Mouse (Mus musculus) limb, embryonic 11.5 days (tissue): ENCODE measurements at regions not wholly inside any gene's neighbourhood (a gene's known extent, or its start where the extent isn't known, plus 50 kb on each side); places are given as distances from the start of the nearest gene placed in this dataset.

Experiments
- ATAC-seq: fragments of 200-750 bp; cut with Nextera tagmentation; 2 replicates; pipeline ENCODE4 v1.8.0; 2017; ENCODE audit warnings: low read depth; ENCODE audit not compliant: insufficient number of reproducible peaks, low FRiP score, low TSS enrichment
- DNase-seq: peaks from one replicate; pipeline ENCODE4 v3.0.0-alpha.2; 2015; ENCODE audit warnings: low spot score
- H3K27ac ChIP-seq: fragments of 300-500 bp; sonication (generic); replicated peaks from 2 replicates; pipeline ENCODE4 v1.5.1; 2014; ENCODE audit warnings: low read depth, mild to moderate bottlenecking, low read length
- H3K27me3 ChIP-seq: fragments of 300-500 bp; sonication (generic); 2 replicates; pipeline ENCODE4 v1.6.1; 2014; ENCODE audit warnings: mild to moderate bottlenecking, low read length, mixed read lengths; ENCODE audit not compliant: control insufficient read depth, insufficient read depth
- H3K36me3 ChIP-seq: fragments of 300-500 bp; sonication (generic); 2 replicates; pipeline ENCODE4 v1.6.1; 2014; ENCODE audit warnings: mild to moderate bottlenecking, low read length, moderate library complexity, mixed read lengths; ENCODE audit not compliant: control insufficient read depth, insufficient read depth
- H3K4me1 ChIP-seq: fragments of 300-500 bp; sonication (generic); 2 replicates; pipeline ENCODE4 v1.6.1; 2014; ENCODE audit warnings: low read length, mixed read lengths; ENCODE audit not compliant: control insufficient read depth, insufficient read depth
- H3K4me2 ChIP-seq: fragments of 300-500 bp; sonication (generic); 2 replicates; pipeline ENCODE4 v1.6.1; 2014; ENCODE audit warnings: low read depth, mild to moderate bottlenecking, moderate library complexity; ENCODE audit not compliant: severe bottlenecking
- H3K4me3 ChIP-seq: fragments of 300-500 bp; sonication (generic); 2 replicates; pipeline ENCODE4 v1.5.1; 2014; ENCODE audit warnings: low read depth, low read length
- H3K9ac ChIP-seq: fragments of 300-500 bp; sonication (generic); 2 replicates; pipeline ENCODE4 v1.6.1; 2014; ENCODE audit warnings: mild to moderate bottlenecking, low read length
- H3K9me3 ChIP-seq: fragments of 300-500 bp; sonication (generic); 2 replicates; pipeline ENCODE4 v1.6.1; 2016; ENCODE audit warnings: low read length; ENCODE audit not compliant: control insufficient read depth
- WGBS: fragments of 180-500 bp; shearing (Covaris S2); extraction: QIAGEN DNeasy Blood & Tissue Kit; methylation state at CpG from one replicate; pipeline ENCODE4 v1.1.7; 2014; 5-methylcytosine and 5-hydroxymethylcytosine counted together

GRCm38 (mm10) chr3:126491251-126491913 lies 104.7 kb upstream of the Camk2d start:
- no peak for ATAC-seq

GRCm38 (mm10) chr3:126491914-126492265 lies 104.2 kb upstream of the Camk2d start:
- H3K9me3 ChIP-seq: no peaks in the 10 kb centered on the region
- ATAC-seq: peak; percentile 51; the same call in 1 of the 2 replicates
- no peak overlapping the region for H3K27ac ChIP-seq
- H3K4me1 ChIP-seq: no peaks in the 10 kb centered on the region
- no peak overlapping the region for H3K4me3 ChIP-seq
- WGBS: 87% methylated on average over 3 of the region's 3 CpGs
- no peaks in the 10 kb centered on the region for H3K36me3 ChIP-seq
- H3K27me3 ChIP-seq: no peaks in the 10 kb centered on the region
- no peak overlapping the region for H3K9ac ChIP-seq
- no peak overlapping the region for H3K4me2 ChIP-seq
- DNase-seq: no peak

More at GRCm38 (mm10) chr3:126491251-126491913, 104.7 kb upstream of the Camk2d start:
- Histone ChIP-seq H3K36me3 (no peaks in the 10 kb centered on the region), H3K4me2 (no peak overlapping the region), H3K9ac (no peak overlapping the region), H3K9me3 (no peaks in the 10 kb centered on the region), H3K27me3 (no peaks in the 10 kb centered on the region), H3K4me1 (no peaks in the 10 kb centered on the region), H3K4me3 (no peak overlapping the region), H3K27ac (no peak overlapping the region)
- WGBS: 68% methylated on average over 2 of the region's 2 CpGs
- no peak for DNase-seq

- Histone ChIP-seq H3K9me3 (no peaks in the 10 kb centered on the region), H3K27me3 (no peaks in the 10 kb centered on the region), H3K27ac (no peak overlapping the region), H3K4me2 (no peak overlapping the region), H3K9ac (no peak overlapping the region), H3K4me1 (no peaks in the 10 kb centered on the region), H3K4me3 (no peak overlapping the region), H3K36me3 (no peaks in the 10 kb centered on the region)
- no peak for ATAC-seq
- WGBS: 62% methylated on average over 2 of the region's 2 CpGs
- DNase-seq: no peak
These were observed 97.3 kb upstream of the Camk2d start for GRCm38 (mm10) chr3:126498823-126499222.

GRCm38 (mm10) chr3:126500247-126500646 lies 95.9 kb upstream of the Camk2d start:
- Histone ChIP-seq H3K4me2 (no peak overlapping the region), H3K4me1 (0 out of 2 replicates have a peak, but pooled peaks cover under 1% of the 10 kb centered on the region), H3K27ac (no peak overlapping the region), H3K36me3 (no peaks in the 10 kb centered on the region), H3K9ac (no peak overlapping the region), H3K9me3 (no peaks in the 10 kb centered on the region), H3K4me3 (no peak overlapping the region), H3K27me3 (no peaks in the 10 kb centered on the region)
- DNase-seq (no peak), ATAC-seq (0 out of 2 replicates have a peak, but pooled peaks have one; percentile 60)
- 80% methylated on average over 2 of the region's 2 CpGs for WGBS

- Histone ChIP-seq H3K27me3 (no peaks in the 10 kb centered on the region), H3K4me1 (0 out of 2 replicates have a peak, but pooled peaks cover 2% of the 10 kb centered on the region), H3K9me3 (no peaks in the 10 kb centered on the region), H3K36me3 (no peaks in the 10 kb centered on the region), H3K9ac (no peak overlapping the region), H3K4me3 (no peak overlapping the region), H3K27ac (no peak overlapping the region), H3K4me2 (no peak overlapping the region)
- DNase-seq (no peak), ATAC-seq (no peak)
- 90% methylated on average over 2 of the region's 2 CpGs for WGBS
These were observed 94.3 kb upstream of the Camk2d start for GRCm38 (mm10) chr3:126501826-126502225.

- no peak overlapping the region for H3K4me2 ChIP-seq
- no peak overlapping the region for H3K4me3 ChIP-seq
- H3K27ac ChIP-seq: no peak overlapping the region
- H3K4me1 ChIP-seq: 0 out of 2 replicates have a peak, but pooled peaks cover 2% of the 10 kb centered on the region
- no peaks in the 10 kb centered on the region for H3K27me3 ChIP-seq
- H3K9me3 ChIP-seq: peaks cover 3% of the 10 kb centered on the region; the same call in 1 of the 2 replicates
- peak; percentile 93 for ATAC-seq
- peak; percentile 72 for DNase-seq
- H3K9ac ChIP-seq: no peak overlapping the region
- no peaks in the 10 kb centered on the region for H3K36me3 ChIP-seq
- WGBS: 14% methylated on average over 1 of the region's 1 CpGs
These were observed 90.4 kb upstream of the Camk2d start for GRCm38 (mm10) chr3:126505685-126506084.

GRCm38 (mm10) chr3:126514842-126515241 lies 81.3 kb upstream of the Camk2d start:
- DNase-seq: no peak
- no peak overlapping the region for H3K4me3 ChIP-seq
- no peak overlapping the region for H3K4me2 ChIP-seq
- no peaks in the 10 kb centered on the region; the same call in 1 of the 2 replicates for H3K9me3 ChIP-seq
- 10% methylated on average over 2 of the region's 2 CpGs for WGBS
- peak; percentile 66; the same call in 1 of the 2 replicates for ATAC-seq
- peaks cover 7% of the 10 kb centered on the region; the same call in 1 of the 2 replicates for H3K4me1 ChIP-seq
- H3K27me3 ChIP-seq: no peaks in the 10 kb centered on the region
- H3K27ac ChIP-seq: no peak overlapping the region
- no peak overlapping the region for H3K9ac ChIP-seq
- no peaks in the 10 kb centered on the region for H3K36me3 ChIP-seq

GRCm38 (mm10) chr3:126534118-126534820 lies 61.8 kb upstream of the Camk2d start:
- no peaks in the 10 kb centered on the region for H3K27me3 ChIP-seq
- H3K9me3 ChIP-seq: no peaks in the 10 kb centered on the region
- no peaks in the 10 kb centered on the region for H3K4me1 ChIP-seq
- DNase-seq (no peak), ATAC-seq (no peak)
- no peak overlapping the region for H3K4me2 ChIP-seq
- no peak overlapping the region for H3K27ac ChIP-seq
- H3K36me3 ChIP-seq: no peaks in the 10 kb centered on the region
- no peak overlapping the region for H3K4me3 ChIP-seq
- WGBS: 53% methylated on average over 7 of the region's 7 CpGs
- H3K9ac ChIP-seq: no peak overlapping the region
